30 mouse cellular contexts compared by ENCODE assay signal in genomic region chr9:58172863-58173262, GRCm38 (mm10). TPM values are rescaled to one million over a fixed set of nuclear protein-coding genes. Genes with fewer than 3 reads are reported as not detected.
"Had no signal": no experiment of that assay in that cellular context is flagged by ENCODE, and none has a peak within 500 bp of the region (broad histone marks: within the 10 kb centered on the region; RNA-seq: fewer than 3 reads in every experiment).

No protein-coding gene starts in this region.

- H3K9ac ChIP-seq: heart, embryonic 13.5 days; heart, embryonic 15.5 days; hindbrain, embryonic 13.5 days; hindbrain, embryonic 15.5 days; kidney, embryonic 15.5 days; limb, embryonic 13.5 days; limb, embryonic 15.5 days; liver, embryonic 13.5 days; liver, embryonic 15.5 days had no signal

- H3K36me3 ChIP-seq: heart, embryonic 13.5 days; heart, embryonic 15.5 days; hindbrain, embryonic 13.5 days; hindbrain, embryonic 15.5 days; kidney, embryonic 15.5 days; limb, embryonic 13.5 days; limb, embryonic 15.5 days; liver, embryonic 13.5 days; liver, embryonic 15.5 days had no signal

- H3K9me3 ChIP-seq: heart, embryonic 13.5 days; heart, embryonic 15.5 days; hindbrain, embryonic 13.5 days; hindbrain, embryonic 15.5 days; kidney, embryonic 15.5 days; limb, embryonic 13.5 days; limb, embryonic 15.5 days; liver, embryonic 13.5 days; liver, embryonic 15.5 days had no signal

- H3K4me2 ChIP-seq: heart, embryonic 11.5 days; heart, embryonic 13.5 days; heart, embryonic 15.5 days; hindbrain, embryonic 13.5 days; hindbrain, embryonic 15.5 days; kidney, embryonic 15.5 days; limb, embryonic 13.5 days; limb, embryonic 15.5 days; liver, embryonic 13.5 days; liver, embryonic 15.5 days had no signal

- H3K4me3 ChIP-seq: heart, embryonic 13.5 days; heart, embryonic 15.5 days; hindbrain, embryonic 13.5 days; hindbrain, embryonic 15.5 days; kidney, embryonic 15.5 days; limb, embryonic 13.5 days; limb, embryonic 15.5 days; liver, embryonic 13.5 days; liver, embryonic 15.5 days had no signal

- H3K27ac ChIP-seq: heart, embryonic 13.5 days; heart, embryonic 15.5 days; hindbrain, embryonic 13.5 days; hindbrain, embryonic 15.5 days; hindbrain, postnatal 0 days; kidney, embryonic 15.5 days; kidney, postnatal 0 days; limb, embryonic 13.5 days; limb, embryonic 15.5 days; liver, embryonic 13.5 days; liver, embryonic 15.5 days had no signal

- DNase-seq: gastrocnemius, postnatal 14 days; gastrocnemius, postnatal 36 days; heart, adult 18-20 months; heart, postnatal 14 days; heart, postnatal 36 days; kidney, adult 11 months; kidney, adult 2 months; kidney, adult 9 months; kidney, postnatal 14 days; kidney, postnatal 36 days; layer of hippocampus, adult 9-11 months; layer of hippocampus, postnatal 36 days; left cerebral cortex, postnatal 4 days; liver, embryonic 13.5 days had no signal

- H3K4me1 ChIP-seq: hindbrain, embryonic 15.5 days; liver, embryonic 13.5 days; liver, embryonic 15.5 days had no signal

- H3K27me3 ChIP-seq: heart, embryonic 13.5 days; heart, embryonic 15.5 days; hindbrain, embryonic 13.5 days; hindbrain, embryonic 15.5 days; kidney, embryonic 15.5 days; limb, embryonic 13.5 days; limb, embryonic 15.5 days; liver, embryonic 13.5 days; liver, embryonic 15.5 days had no signal

- ATAC-seq: hindbrain, postnatal 0 days; intestine, embryonic 16.5 days had no signal

RNA-seq across cellular contexts. Expression of gene Islr2, which starts 31.3 kb away (rescaled TPM):
- polyA plus RNA-seq: heart, embryonic 15.5 days had no signal

RNA-seq across cellular contexts. Expression of gene Ccdc33, which starts 54.2 kb away (rescaled TPM):
- total RNA-seq: gastrocnemius, adult 18-20 months; gastrocnemius, adult 8-10 months; gastrocnemius, postnatal 14 days; gastrocnemius, postnatal 36 days; heart, postnatal 36 days; hematopoietic stem cell, adult 5-6 weeks had no signal
- polyA plus RNA-seq: heart, embryonic 11.5 days; heart, embryonic 15.5 days; heart, postnatal 0 days; kidney, adult 2 months; limb, embryonic 15.5 days; liver, embryonic 13.5 days; liver, embryonic 15.5 days had no signal
